Mouse (Mus musculus): Measurements from ENCODE around the gene Enho.

DNA sequence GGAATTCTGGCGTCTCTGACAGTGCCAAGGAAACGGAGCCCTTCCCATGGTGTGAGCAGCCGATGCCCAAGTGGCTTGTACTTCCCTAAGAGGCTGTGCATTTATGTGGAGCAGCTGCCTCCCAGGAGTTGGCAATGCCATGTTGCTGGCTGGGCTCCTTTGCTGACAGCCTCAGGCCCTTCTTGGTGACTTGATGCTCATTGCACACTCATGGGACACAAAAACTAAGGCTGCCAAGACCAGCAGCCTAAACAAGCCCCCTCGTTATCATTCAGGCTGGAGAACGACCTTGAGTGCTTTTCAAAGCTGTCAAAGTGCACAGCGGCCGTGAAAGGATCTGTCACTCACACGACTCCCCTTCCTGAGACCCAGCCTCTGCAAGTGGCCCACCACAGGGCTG is 28.0 kb downstream of the Enho start:
- TF ChIP-seq CTCF (IDR thresholded peaks at IDR 0.05; ENCODE audit: low read depth) (no peak), EP300 (IDR thresholded peaks at IDR 0.05; ENCODE audit: low read depth) (no peak)
